In the genomic region with DNA sequence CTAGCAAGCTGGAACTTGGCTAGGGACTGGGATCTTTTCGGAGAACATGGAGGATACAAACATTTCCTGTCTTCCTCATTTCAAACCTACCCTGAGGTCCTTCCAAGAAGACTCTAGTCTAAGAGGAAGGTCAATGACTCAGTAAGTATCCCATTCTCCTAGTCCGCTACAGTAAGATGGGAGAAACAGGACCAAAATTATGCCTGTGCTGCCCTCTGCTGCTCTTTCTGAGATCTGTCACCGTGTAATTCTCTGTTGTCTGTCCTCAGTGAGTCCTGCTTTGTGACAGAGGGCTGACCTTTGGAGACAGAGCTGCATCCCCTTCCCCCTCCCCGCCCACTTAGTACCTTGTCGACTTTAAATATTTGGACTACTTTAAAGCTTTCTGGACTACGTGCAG, we compare ENCODE assay signal across 8 mouse cellular contexts.
DNase-seq lines count a peak whose midpoint lies in the region; ATAC-seq and TF ChIP-seq lines count a peak whose summit lies in the region.

No protein-coding gene starts in this region.

- peak; percentile 16 for DNase-seq in heart, adult 8-10 months (ENCODE audit: low spot score)
- DNase-seq in heart, embryonic 10.5 days (ENCODE audit: low spot score), result no peak
- DNase-seq in cerebellum, adult 11-12 months, result peak; percentile 9
- peak; percentile 68 for DNase-seq in forebrain, postnatal 0 days
- peak; percentile 60 for DNase-seq in kidney, adult 2 months
- no peak for DNase-seq in urinary bladder, postnatal 25 days (ENCODE audit: low spot score)

- H3K4me1 ChIP-seq in heart, embryonic 10.5 days, result no peaks in the 10 kb centered on the region
- no peaks in the 10 kb centered on the region for H3K4me1 ChIP-seq in forebrain, postnatal 0 days (ENCODE audit: insufficient read depth)
- H3K4me1 ChIP-seq in kidney, adult 2 months (ENCODE audit: control insufficient read depth, insufficient read depth, low read length), result no peaks in the 10 kb centered on the region
- H3K4me1 ChIP-seq in limb, embryonic 13.5 days, result no peaks in the 10 kb centered on the region
- H3K4me1 ChIP-seq in olfactory bulb, adult 2 months (ENCODE audit: control insufficient read depth, insufficient read depth, low read length), result no peaks in the 10 kb centered on the region

- 18% methylated on average over 6 of the region's 6 CpGs for WGBS in heart, embryonic 10.5 days
- WGBS in forebrain, postnatal 0 days, result 25% methylated on average over 6 of the region's 6 CpGs
- WGBS in kidney, adult 2 months, result 20% methylated on average over 6 of the region's 6 CpGs
- 28% methylated on average over 6 of the region's 6 CpGs for WGBS in limb, embryonic 13.5 days
- 20% methylated on average over 6 of the region's 6 CpGs for WGBS in olfactory bulb, adult 2 months

- H3K9ac ChIP-seq in forebrain, postnatal 0 days, result no peak overlapping the region
- H3K9ac ChIP-seq in limb, embryonic 13.5 days, result no peak overlapping the region

- TF ChIP-seq POLR2A in kidney, adult 2 months (IDR thresholded peaks at IDR 0.05; ENCODE audit: low read depth, low read length), result no peak
- no peak for TF ChIP-seq POLR2A in olfactory bulb, adult 2 months (IDR thresholded peaks at IDR 0.05; ENCODE audit: insufficient read depth, low read depth, low read length)

- H3K9me3 ChIP-seq in heart, embryonic 10.5 days, result no peaks in the 10 kb centered on the region
- H3K9me3 ChIP-seq in forebrain, postnatal 0 days (ENCODE audit: low read length), result no peaks in the 10 kb centered on the region
- no peaks in the 10 kb centered on the region for H3K9me3 ChIP-seq in limb, embryonic 13.5 days

- no peak overlapping the region for H3K4me3 ChIP-seq in heart, embryonic 10.5 days
- H3K4me3 ChIP-seq in forebrain, postnatal 0 days (ENCODE audit: low read depth, low read length), result no peak overlapping the region
- no peak overlapping the region for H3K4me3 ChIP-seq in kidney, adult 2 months (ENCODE audit: insufficient read depth, low read depth, low read length)
- H3K4me3 ChIP-seq in limb, embryonic 13.5 days, result no peak overlapping the region
- no peak overlapping the region for H3K4me3 ChIP-seq in olfactory bulb, adult 2 months (ENCODE audit: insufficient read depth, low read depth, low read length)

- peak; percentile 80 for TF ChIP-seq CTCF in forebrain, postnatal 0 days (IDR thresholded peaks at IDR 0.05; ENCODE audit: low read depth)
- TF ChIP-seq CTCF in kidney, adult 2 months (conservative IDR thresholded peaks at IDR 0.05; ENCODE audit: insufficient read depth, insufficient read length, low read depth, low read length), result peak; percentile 62
- 0 out of 2 replicates have a peak, but pooled peaks have one; percentile 16 for TF ChIP-seq CTCF in olfactory bulb, adult 2 months (IDR thresholded peaks at IDR 0.05; ENCODE audit: insufficient read depth, low read depth, low read length)

- H3K27ac ChIP-seq in heart, embryonic 10.5 days, result no peak overlapping the region
- no peak overlapping the region for H3K27ac ChIP-seq in forebrain, postnatal 0 days (ENCODE audit: low read depth, low read length)
- no peak overlapping the region for H3K27ac ChIP-seq in kidney, adult 2 months (ENCODE audit: insufficient read depth, low read depth, low read length)
- H3K27ac ChIP-seq in limb, embryonic 13.5 days, result no peak overlapping the region
- no peak overlapping the region for H3K27ac ChIP-seq in olfactory bulb, adult 2 months (ENCODE audit: insufficient read depth, low read depth, low read length)

- peak; percentile 74 for ATAC-seq in forebrain, postnatal 0 days
- peak; percentile 40; the same call in 1 of the 2 replicates for ATAC-seq in limb, embryonic 13.5 days (ENCODE audit: low FRiP score, low read depth)

- H3K36me3 ChIP-seq in heart, embryonic 10.5 days, result no peaks in the 10 kb centered on the region
- no peaks in the 10 kb centered on the region for H3K36me3 ChIP-seq in forebrain, postnatal 0 days (ENCODE audit: insufficient read depth)
- H3K36me3 ChIP-seq in kidney, adult 2 months (ENCODE audit: control insufficient read depth, insufficient read depth, low read length), result no peaks in the 10 kb centered on the region
- no peaks in the 10 kb centered on the region for H3K36me3 ChIP-seq in limb, embryonic 13.5 days

- no peaks in the 10 kb centered on the region for H3K27me3 ChIP-seq in heart, embryonic 10.5 days (ENCODE audit: insufficient read depth, poor library complexity, severe bottlenecking)
- no peaks in the 10 kb centered on the region for H3K27me3 ChIP-seq in forebrain, postnatal 0 days (ENCODE audit: insufficient read depth, low read length)
- no peaks in the 10 kb centered on the region for H3K27me3 ChIP-seq in kidney, adult 2 months (replicated peaks; ENCODE audit: control insufficient read depth, insufficient read depth, low read length)
- H3K27me3 ChIP-seq in limb, embryonic 13.5 days, result 0 out of 2 replicates have a peak, but pooled peaks cover 2% of the 10 kb centered on the region

- no peak overlapping the region for H3K4me2 ChIP-seq in forebrain, postnatal 0 days (ENCODE audit: low read depth)
- no peak overlapping the region for H3K4me2 ChIP-seq in limb, embryonic 13.5 days (replicated peaks)

Comparison
In these comparisons a context has a peak if more than half of its experiments do, and no peak if none do; other contexts are left out.
1. DNase-seq: peak in heart, adult 8-10 months (single experiment), cerebellum, adult 11-12 months (single experiment), forebrain, postnatal 0 days (single experiment) and kidney, adult 2 months (single experiment); none in heart, embryonic 10.5 days (single experiment) and urinary bladder, postnatal 25 days (single experiment).
2. CTCF ChIP-seq: peak in every context shown above with its lines; median percentile 80 in forebrain, postnatal 0 days; 62 in kidney, adult 2 months; 16 in olfactory bulb, adult 2 months.